Mouse (Mus musculus) kidney, embryonic 16.5 days (tissue): ENCODE results near the gene Trim65. TPM values are rescaled to one million over a fixed set of nuclear protein-coding genes. Genes with fewer than 3 reads are reported as not detected.

Source experiments
- ATAC-seq: fragments of 200-750 bp; cut with Nextera tagmentation; 2 replicates; pipeline ENCODE4 v1.8.0; 2017; ENCODE audit warnings: moderate TSS enrichment; ENCODE audit not compliant: low FRiP score, low TSS enrichment
- H3K27ac ChIP-seq: fragments of 300-500 bp; sonication (generic); 2 replicates; pipeline ENCODE4 v1.5.1; 2014; ENCODE audit warnings: low read length
- H3K27me3 ChIP-seq: fragments of 300-500 bp; sonication (generic); 2 replicates; pipeline ENCODE4 v1.6.1; 2014; ENCODE audit warnings: low read length, control low read depth, mixed read lengths; ENCODE audit not compliant: insufficient read depth
- H3K36me3 ChIP-seq: fragments of 300-500 bp; sonication (generic); 2 replicates; pipeline ENCODE4 v1.6.1; 2014; ENCODE audit warnings: low read length, control low read depth, mixed read lengths; ENCODE audit not compliant: insufficient read depth
- H3K4me1 ChIP-seq: fragments of 300-500 bp; sonication (generic); 2 replicates; pipeline ENCODE4 v1.6.1; 2014; ENCODE audit warnings: low read length, control low read depth, mixed read lengths; ENCODE audit not compliant: insufficient read depth
- H3K4me2 ChIP-seq: fragments of 300-500 bp; sonication (generic); replicated peaks from 2 replicates; pipeline ENCODE4 v1.6.1; 2014; ENCODE audit warnings: low read depth, low read length
- H3K4me3 ChIP-seq: fragments of 300-500 bp; sonication (generic); 2 replicates; pipeline ENCODE4 v1.5.1; 2014; ENCODE audit warnings: mild to moderate bottlenecking, low read length
- H3K9ac ChIP-seq: fragments of 300-500 bp; sonication (generic); replicated peaks from 2 replicates; pipeline ENCODE4 v1.6.1; 2014; ENCODE audit warnings: low read length
- H3K9me3 ChIP-seq: fragments of 300-500 bp; sonication (generic); 2 replicates; pipeline ENCODE4 v1.6.1; 2016; ENCODE audit warnings: low read length, control low read depth
- WGBS: fragments of 180-500 bp; shearing (Covaris S2); extraction: QIAGEN DNeasy Blood & Tissue Kit; methylation state at CpG from one replicate; pipeline ENCODE4 v1.1.7; 2014; 5-methylcytosine and 5-hydroxymethylcytosine counted together
- polyA plus RNA-seq: library from polyadenylated mRNA; unstranded; fragments of >200 nt; fragmentation: Nextera tagmentation; extraction: Ambion mirVana; gene quantifications from 2 replicates; pipeline ENCODE4 v1.2.1, GENCODE M21; 2015

The Trim65 gene
- polyA plus RNA-seq, 1 experiment from 2014 or later, result 4.9 TPM

GRCm38 (mm10) chr11:116142211-116142991, 11.5 kb upstream of the Trim65 start:
- WGBS, result 65% methylated on average over 10 of the region's 10 CpGs
- Histone ChIP-seq H3K27me3 (no peaks in the 10 kb centered on the region), H3K27ac (no peak overlapping the region), H3K9me3 (no peaks in the 10 kb centered on the region), H3K9ac (no peak overlapping the region), H3K36me3 (peaks cover 41% of the 10 kb centered on the region), H3K4me3 (no peak overlapping the region), H3K4me1 (peaks cover 13% of the 10 kb centered on the region), H3K4me2 (no peak overlapping the region)
- ATAC-seq, result no peak

GRCm38 (mm10) chr11:116138468-116139138, 7.7 kb upstream of the Trim65 start, which contains the start of gene Mrpl38:
Mrpl38 (minus strand) TSS chr11:116138868.
- peak; percentile 97 for ATAC-seq
- H3K9ac ChIP-seq, result peak within 1 kb of the TSS; percentile 91
- peaks cover 13% of the 10 kb centered on the region for H3K4me1 ChIP-seq
- peak within 1 kb of the TSS; percentile 74 for H3K4me2 ChIP-seq
- no peaks in the 10 kb centered on the region for H3K9me3 ChIP-seq
- peak within 1 kb of the TSS; percentile 92 for H3K4me3 ChIP-seq
- peak within 1 kb of the TSS; percentile 62 for H3K27ac ChIP-seq
- WGBS, result under 1% methylated on average over 55 of the region's 60 CpGs
- peaks cover 29% of the 10 kb centered on the region for H3K36me3 ChIP-seq
- H3K27me3 ChIP-seq, result no peaks in the 10 kb centered on the region

- Histone ChIP-seq H3K36me3 (peaks cover 25% of the 10 kb centered on the region), H3K27me3 (no peaks in the 10 kb centered on the region), H3K9me3 (no peaks in the 10 kb centered on the region), H3K4me3 (peak overlapping the region; percentile 92), H3K4me1 (peaks cover 13% of the 10 kb centered on the region), H3K9ac (peak overlapping the region; percentile 91), H3K4me2 (peak overlapping the region; percentile 74), H3K27ac (peak overlapping the region; percentile 62)
- WGBS, result under 1% methylated on average over 20 of the region's 20 CpGs
- ATAC-seq, result no peak
These were observed 7.2 kb upstream of the Trim65 start for GRCm38 (mm10) chr11:116138096-116138467.

GRCm38 (mm10) chr11:116134171-116134570, 3.2 kb upstream of the Trim65 start:
- ATAC-seq, result no peak

GRCm38 (mm10) chr11:116133497-116133896, 2.6 kb upstream of the Trim65 start:
- Histone ChIP-seq H3K4me1 (peaks cover 30% of the 10 kb centered on the region), H3K36me3 (peaks cover 34% of the 10 kb centered on the region), H3K4me3 (no peak overlapping the region), H3K9ac (no peak overlapping the region), H3K4me2 (no peak overlapping the region), H3K27ac (no peak overlapping the region), H3K27me3 (no peaks in the 10 kb centered on the region), H3K9me3 (no peaks in the 10 kb centered on the region)
- ATAC-seq, result no peak
- WGBS, result 78% methylated on average over 5 of the region's 5 CpGs

More at GRCm38 (mm10) chr11:116134171-116134570, 3.2 kb upstream of the Trim65 start:
- Histone ChIP-seq H3K27me3 (no peaks in the 10 kb centered on the region), H3K27ac (no peak overlapping the region), H3K9ac (no peak overlapping the region), H3K4me3 (no peak overlapping the region), H3K9me3 (no peaks in the 10 kb centered on the region), H3K4me2 (no peak overlapping the region), H3K36me3 (peaks cover 34% of the 10 kb centered on the region), H3K4me1 (peaks cover 32% of the 10 kb centered on the region)
- 80% methylated on average over 10 of the region's 10 CpGs for WGBS

GRCm38 (mm10) chr11:116132366-116133333, 1.7 kb upstream of the Trim65 start:
- Histone ChIP-seq H3K27ac (no peak overlapping the region), H3K36me3 (peaks cover 34% of the 10 kb centered on the region), H3K27me3 (no peaks in the 10 kb centered on the region), H3K9me3 (no peaks in the 10 kb centered on the region), H3K4me3 (no peak overlapping the region), H3K4me2 (no peak overlapping the region), H3K9ac (no peak overlapping the region), H3K4me1 (peaks cover 33% of the 10 kb centered on the region)
- WGBS, result 79% methylated on average over 16 of the region's 16 CpGs
- ATAC-seq, result no peak

GRCm38 (mm10) chr11:116131349-116132170, 632 bp upstream of the Trim65 start:
- 75% methylated on average over 15 of the region's 15 CpGs for WGBS
- ATAC-seq, result no peak
- peaks cover 42% of the 10 kb centered on the region for H3K4me1 ChIP-seq
- peak overlapping the region; percentile 96 for H3K27ac ChIP-seq
- peak overlapping the region; percentile 81 for H3K9ac ChIP-seq
- peak overlapping the region; percentile 69 for H3K4me3 ChIP-seq
- H3K27me3 ChIP-seq, result no peaks in the 10 kb centered on the region
- peak overlapping the region; percentile 74 for H3K4me2 ChIP-seq
- no peaks in the 10 kb centered on the region for H3K9me3 ChIP-seq
- H3K36me3 ChIP-seq, result peaks cover 34% of the 10 kb centered on the region

GRCm38 (mm10) chr11:116129993-116130487, 888 bp downstream of the Trim65 start:
- H3K4me2 ChIP-seq, result peak overlapping the region; percentile 74
- ATAC-seq, result peak; percentile 21
- H3K9ac ChIP-seq, result peak overlapping the region; percentile 81
- peak overlapping the region; percentile 69 for H3K4me3 ChIP-seq
- H3K9me3 ChIP-seq, result peaks cover 6% of the 10 kb centered on the region; the same call in 1 of the 2 replicates
- H3K27ac ChIP-seq, result peak overlapping the region; percentile 96
- 42% methylated on average over 8 of the region's 8 CpGs for WGBS
- peaks cover 39% of the 10 kb centered on the region for H3K36me3 ChIP-seq
- H3K4me1 ChIP-seq, result peaks cover 42% of the 10 kb centered on the region
- no peaks in the 10 kb centered on the region for H3K27me3 ChIP-seq
